ENCODE assay signal across 8 mouse cellular contexts in genomic region chrX:110814151-110814571, GRCm38 (mm10). TPM values are rescaled to one million over a fixed set of nuclear protein-coding genes. Genes with fewer than 3 reads are reported as not detected.
DNase-seq lines count a peak whose midpoint lies in the region; ATAC-seq and TF ChIP-seq lines count a peak whose summit lies in the region.

Pou3f4 (plus strand) TSS chrX:110814280.

- H3K4me2 ChIP-seq in lung, embryonic 14.5 days, result peak within 1 kb of the TSS; percentile 61
- H3K4me2 ChIP-seq in heart, postnatal 0 days (ENCODE audit: low read depth, low read length), result peak within 1 kb of the TSS; percentile 63
- H3K4me2 ChIP-seq in liver, embryonic 15.5 days, result peak within 1 kb of the TSS; percentile 32

- WGBS in lung, embryonic 14.5 days, result 10% methylated on average over 20 of the region's 20 CpGs
- 15% methylated on average over 20 of the region's 20 CpGs for WGBS in heart, postnatal 0 days
- WGBS in liver, embryonic 15.5 days (ENCODE audit: insufficient replicate concordance), result 20% methylated on average over 20 of the region's 20 CpGs
- 4% methylated on average over 20 of the region's 20 CpGs for WGBS in thymus, adult 2 months

- H3K36me3 ChIP-seq in lung, embryonic 14.5 days (ENCODE audit: insufficient read depth), result no peaks in the 10 kb centered on the region
- no peaks in the 10 kb centered on the region for H3K36me3 ChIP-seq in heart, postnatal 0 days (replicated peaks; ENCODE audit: control insufficient read depth, insufficient read depth, low read length)
- H3K36me3 ChIP-seq in liver, embryonic 15.5 days (replicated peaks), result no peaks in the 10 kb centered on the region
- H3K36me3 ChIP-seq in thymus, adult 2 months (ENCODE audit: control insufficient read depth, insufficient read depth, low read length), result no peaks in the 10 kb centered on the region

- peak; percentile 78 for DNase-seq in lung, embryonic 14.5 days
- DNase-seq in lung, adult 18-20 months, result no peak
- DNase-seq in embryo, embryonic 11.5 days (ENCODE audit: low read depth, low spot score), result peak; percentile 59
- DNase-seq in heart, postnatal 0 days (ENCODE audit: low spot score), result peak; percentile 40
- DNase-seq in layer of hippocampus, adult 8-10 months (ENCODE audit: low spot score in 2 of 2), result peak; percentile 70 to 83
- peak; percentile 72 for DNase-seq in right cerebral cortex, postnatal 14 days
- no peak for DNase-seq in thymus, adult 2 months

- TF ChIP-seq POLR2A in thymus, adult 2 months (IDR thresholded peaks at IDR 0.05; ENCODE audit: control insufficient read depth, extremely low read depth, insufficient read depth, low read length, poor library complexity), result no peak

- peak; percentile 98 for ATAC-seq in lung, embryonic 14.5 days (ENCODE audit: insufficient read depth)
- peak; percentile 93 for ATAC-seq in heart, postnatal 0 days (ENCODE audit: insufficient read depth, low read depth)
- ATAC-seq in liver, embryonic 15.5 days (ENCODE audit: insufficient read depth), result 0 out of 2 replicates have a peak, but pooled peaks have one; percentile 31

- H3K4me1 ChIP-seq in lung, embryonic 14.5 days (ENCODE audit: insufficient read depth), result no peaks in the 10 kb centered on the region
- no peaks in the 10 kb centered on the region for H3K4me1 ChIP-seq in heart, postnatal 0 days (ENCODE audit: control insufficient read depth, insufficient read depth)
- no peaks in the 10 kb centered on the region for H3K4me1 ChIP-seq in liver, embryonic 15.5 days (replicated peaks)
- no peaks in the 10 kb centered on the region for H3K4me1 ChIP-seq in thymus, adult 2 months (replicated peaks; ENCODE audit: control insufficient read depth, insufficient read depth, low read length)

- TF ChIP-seq CTCF in lung, embryonic 14.5 days (IDR thresholded peaks at IDR 0.05; ENCODE audit: low read depth), result no peak
- TF ChIP-seq CTCF in heart, postnatal 0 days (IDR thresholded peaks at IDR 0.05; ENCODE audit: low read depth), result no peak
- TF ChIP-seq CTCF in thymus, adult 2 months (IDR thresholded peaks at IDR 0.05; ENCODE audit: borderline replicate concordance, control insufficient read depth, extremely low read depth, insufficient read depth, low read length, poor library complexity), result no peak

- H3K27ac ChIP-seq in lung, embryonic 14.5 days (ENCODE audit: low read depth), result no peak within 1 kb of the TSS
- no peak within 1 kb of the TSS for H3K27ac ChIP-seq in heart, postnatal 0 days (ENCODE audit: low read depth)
- H3K27ac ChIP-seq in liver, embryonic 15.5 days (replicated peaks), result no peak within 1 kb of the TSS
- H3K27ac ChIP-seq in thymus, adult 2 months (ENCODE audit: control insufficient read depth, insufficient read depth, low read length), result no peak within 1 kb of the TSS

- TF ChIP-seq EP300 in heart, postnatal 0 days (IDR thresholded peaks at IDR 0.05; ENCODE audit: low read depth), result no peak

- peak within 1 kb of the TSS; percentile 32 for H3K4me3 ChIP-seq in lung, embryonic 14.5 days (ENCODE audit: low read depth, low read length)
- peak within 1 kb of the TSS; percentile 36 for H3K4me3 ChIP-seq in heart, postnatal 0 days (ENCODE audit: low read depth, low read length)
- 0 out of 2 replicates have a peak within 1 kb of the TSS, but pooled peaks have one; percentile 8 for H3K4me3 ChIP-seq in liver, embryonic 15.5 days (replicated peaks)
- no peak within 1 kb of the TSS for H3K4me3 ChIP-seq in thymus, adult 2 months (ENCODE audit: control insufficient read depth, insufficient read depth, low read length)

- H3K9me3 ChIP-seq in lung, embryonic 14.5 days (ENCODE audit: low read depth, low read length), result no peaks in the 10 kb centered on the region
- no peaks in the 10 kb centered on the region for H3K9me3 ChIP-seq in heart, postnatal 0 days (replicated peaks; ENCODE audit: control insufficient read depth, low read length)
- no peaks in the 10 kb centered on the region for H3K9me3 ChIP-seq in liver, embryonic 15.5 days (replicated peaks)

- H3K27me3 ChIP-seq in lung, embryonic 14.5 days (ENCODE audit: insufficient read depth, low read length), result peaks cover 36% of the 10 kb centered on the region
- peaks cover 27% of the 10 kb centered on the region for H3K27me3 ChIP-seq in heart, postnatal 0 days (ENCODE audit: control insufficient read depth, insufficient read depth, low read length)
- peaks cover 38% of the 10 kb centered on the region for H3K27me3 ChIP-seq in liver, embryonic 15.5 days
- H3K27me3 ChIP-seq in thymus, adult 2 months (ENCODE audit: control insufficient read depth, insufficient read depth, low read length), result no peaks in the 10 kb centered on the region

- H3K9ac ChIP-seq in lung, embryonic 14.5 days, result no peak within 1 kb of the TSS
- H3K9ac ChIP-seq in heart, postnatal 0 days (replicated peaks; ENCODE audit: low read depth, low read length), result no peak within 1 kb of the TSS
- H3K9ac ChIP-seq in liver, embryonic 15.5 days, result no peak within 1 kb of the TSS

RNA-seq across cellular contexts. Expression of gene Pou3f4, which starts in this region (rescaled TPM):
- polyA plus RNA-seq in lung, embryonic 14.5 days (2014; fragmentation: Nextera tagmentation; extraction: Ambion mirVana), result 0.12 TPM in 1 of 2 replicates, not detected in the other
- not detected in 2 replicates for total RNA-seq in heart, postnatal 0 days (2014; rRNA removed; ENCODE audit: low replicate concordance)
- 0.04 TPM in 2 replicates for polyA plus RNA-seq in heart, postnatal 0 days (2015; fragmentation: Nextera tagmentation; extraction: Ambion mirVana)
- 1 to 10 TPM; 4.4 to 5.6 (median 4.7) TPM for total RNA-seq in layer of hippocampus, adult 8-10 months (2022)
- not detected in 2 replicates for polyA plus RNA-seq in liver, embryonic 15.5 days (2015; fragmentation: Nextera tagmentation; extraction: Ambion mirVana)
- polyA plus RNA-seq in thymus, adult 2 months (2012; rRNA removed), result not detected in 2 replicates

Comparison
In these comparisons a context has a peak if more than half of its experiments do, and no peak if none do; other contexts are left out.
1. Peak in DNase-seq, ATAC-seq, H3K4me3 ChIP-seq and H3K4me2 ChIP-seq in lung, embryonic 14.5 days; RNA of the gene not detected or under 1 TPM.
2. Peak in DNase-seq, ATAC-seq, H3K4me3 ChIP-seq and H3K4me2 ChIP-seq in heart, postnatal 0 days; RNA of the gene not detected or under 1 TPM.
3. Peak in ATAC-seq, H3K4me3 ChIP-seq and H3K4me2 ChIP-seq in liver, embryonic 15.5 days; RNA of the gene not detected or under 1 TPM.
4. ATAC-seq: peak in every context shown above with its lines; median percentile 98 in lung, embryonic 14.5 days; 93 in heart, postnatal 0 days; 31 in liver, embryonic 15.5 days.
5. DNase-seq: peak in embryo, embryonic 11.5 days (single experiment), layer of hippocampus, adult 8-10 months (2 of 2) and right cerebral cortex, postnatal 14 days (single experiment); none in lung, adult 18-20 months (0 of 2) and thymus, adult 2 months (single experiment).
6. Peak in every context shown above with its lines, with median percentiles within 50 percentile points of each other: H3K4me2 ChIP-seq.